Mouse (Mus musculus): ENCODE measurements around the gene Kdsr.

The Kdsr gene

GRCm38 (mm10) chr1:106692599-106692998, 66.9 kb downstream of the Kdsr start:
- no peak for DNase-seq

GRCm38 (mm10) chr1:106690887-106691286, 68.6 kb downstream of the Kdsr start:
- DNase-seq, result no peak

DNA sequence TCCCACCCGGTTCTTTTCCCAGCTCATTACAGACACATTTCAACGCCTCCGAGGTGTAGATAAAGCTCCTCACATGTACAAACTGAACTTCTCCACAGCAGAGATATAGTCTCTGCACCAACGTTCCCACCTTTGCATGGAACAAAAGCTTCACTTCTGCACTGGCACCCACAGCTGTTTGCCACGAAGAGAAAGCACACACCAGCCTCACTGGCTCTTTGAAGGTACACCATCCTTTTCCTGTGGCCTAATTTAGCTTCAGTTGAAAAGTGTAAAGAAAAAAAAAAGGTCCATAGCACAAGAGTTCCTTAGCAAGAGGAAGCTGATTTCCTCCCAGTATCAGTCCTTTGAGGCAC, 71.4 kb downstream of the Kdsr start:
- DNase-seq, result no peak

DNA sequence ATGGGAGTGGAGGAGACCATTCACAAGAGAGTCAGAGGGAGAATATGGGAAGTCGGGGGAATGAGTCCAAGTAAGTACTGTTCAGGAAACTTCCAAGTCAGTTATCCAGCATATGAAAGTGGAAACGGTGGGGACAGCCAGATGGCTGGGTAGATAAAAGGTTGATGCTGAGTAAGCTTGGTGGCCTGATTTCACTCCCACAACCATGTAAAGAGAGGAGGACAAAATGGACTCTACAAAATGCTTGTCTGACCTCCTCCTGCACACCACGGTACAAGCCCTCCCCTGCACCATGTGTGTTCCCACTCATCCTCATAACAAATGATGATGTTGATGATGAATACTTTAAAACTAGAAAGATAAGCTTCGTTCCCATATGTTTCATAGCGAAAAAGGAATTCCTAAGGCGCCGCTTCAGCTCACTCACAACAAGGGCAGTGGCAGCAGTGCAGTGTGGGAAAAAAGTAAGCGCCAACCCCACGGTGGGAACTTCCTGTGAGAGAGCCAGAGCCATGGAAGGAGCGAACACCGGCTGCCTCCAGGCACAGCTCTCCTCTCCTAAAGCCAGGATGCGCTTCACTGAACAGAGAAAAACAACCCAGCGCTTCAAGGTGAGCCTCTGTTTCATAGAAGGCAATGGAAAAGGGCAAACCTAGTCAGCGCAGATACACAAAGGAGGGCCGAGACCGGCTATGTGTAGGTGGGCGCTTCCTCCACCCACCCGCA, 71.9 kb downstream of the Kdsr start:
- DNase-seq, result peak; percentile 78

DNA sequence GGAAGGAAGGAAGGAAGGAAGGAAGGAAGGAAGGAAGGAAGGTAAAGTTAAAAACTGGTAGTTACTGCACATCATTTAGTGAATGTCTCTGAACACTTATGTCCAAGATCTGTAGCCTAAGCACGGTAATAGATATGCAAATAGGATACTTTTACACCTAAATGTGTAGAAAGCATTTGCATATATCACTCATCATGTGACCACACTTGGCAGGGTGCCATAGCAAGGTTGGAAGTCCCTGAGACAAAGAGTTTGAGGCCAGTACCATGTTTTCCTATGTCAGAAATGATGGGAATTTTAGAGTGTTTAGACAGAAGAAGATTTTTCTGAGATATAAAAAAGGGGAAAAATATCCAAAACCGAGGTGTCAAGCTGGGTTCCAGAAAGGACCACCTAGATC, 73.8 kb downstream of the Kdsr start:
- DNase-seq, result no peak

GRCm38 (mm10) chr1:106684546-106684945, 75.0 kb downstream of the Kdsr start:
- DNase-seq, result no peak

- DNase-seq, result no peak
Observed at GRCm38 (mm10) chr1:106682829-106683228, 76.7 kb downstream of the Kdsr start.

DNA sequence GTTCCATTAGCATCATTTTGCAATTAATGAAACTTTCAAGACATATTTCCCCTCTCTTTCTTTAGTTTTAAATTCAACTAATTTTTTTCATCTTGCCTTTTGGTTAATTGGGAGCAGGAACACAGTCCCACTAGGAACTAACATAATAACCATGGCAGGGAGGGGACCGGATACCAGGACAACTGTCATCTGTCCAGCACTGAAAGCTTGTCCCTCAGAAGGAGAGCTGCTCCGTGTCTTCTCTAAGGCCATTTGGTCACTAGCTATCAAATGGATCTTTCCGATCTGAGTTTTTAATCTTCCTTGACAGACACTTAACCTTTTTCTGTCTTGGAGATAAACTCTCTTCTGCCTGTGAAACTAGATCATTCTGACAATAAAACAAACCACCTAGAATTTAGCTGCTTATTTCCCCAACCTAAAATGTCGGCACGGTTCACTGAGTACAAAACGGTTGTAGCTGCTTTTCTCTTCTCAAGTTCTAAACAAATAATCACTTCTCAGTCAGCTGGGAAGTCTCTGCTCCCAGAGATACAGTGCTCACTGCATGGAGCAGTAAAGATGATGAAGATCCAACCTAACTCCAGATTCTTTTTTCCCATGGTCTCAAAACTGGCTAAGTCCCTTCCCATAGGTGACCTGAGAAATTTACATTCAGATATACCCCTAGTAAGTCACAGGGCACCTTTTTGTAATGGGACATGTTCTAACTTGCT, 79.6 kb downstream of the Kdsr start:
- no peak for DNase-seq

DNA sequence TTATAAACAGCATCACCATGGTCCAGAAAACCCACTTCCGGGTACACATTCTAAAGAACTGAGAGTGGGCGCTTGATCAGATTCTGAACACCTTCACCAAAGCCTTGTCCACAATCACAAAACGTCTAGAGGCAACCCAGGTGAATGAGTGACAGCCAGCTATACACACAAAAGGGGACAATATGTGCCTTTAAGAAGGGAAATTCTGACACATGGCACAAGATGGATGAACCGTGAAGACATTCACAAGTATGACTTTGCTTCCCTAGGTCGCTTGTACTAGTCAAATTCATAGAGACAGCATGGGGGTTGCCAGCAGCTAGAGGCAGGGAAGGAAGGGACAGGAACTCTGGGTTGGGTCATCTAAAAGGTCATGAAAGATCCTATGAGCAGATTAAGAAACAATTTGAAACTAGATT, 81.5 kb downstream of the Kdsr start:
- no peak for DNase-seq
